Mouse (Mus musculus): Measurements from ENCODE around the gene Hoxc8. TPM values are rescaled to one million over a fixed set of nuclear protein-coding genes. Genes with fewer than 3 reads are reported as not detected.

Gene Hoxc8
- total and polyA plus RNA-seq, 3 experiments: 0.31 to 1.7 TPM; not detected in 1

- Histone ChIP-seq H3K4me3 (ENCODE audit: control insufficient read depth in 1 of 2, insufficient read depth in 1 of 2, low read depth in 2 of 2, low read length in 2 of 2) (no peak overlapping the region), H3K36me3 (ENCODE audit: control insufficient read depth in 1 of 2, insufficient read depth in 2 of 2, low read length in 2 of 2) (no peaks in the 10 kb centered on the region), H3K4me1 (ENCODE audit: control insufficient read depth in 1 of 2, insufficient read depth in 2 of 2, low read length in 2 of 2) (no peaks in the 10 kb centered on the region), H3K27ac (ENCODE audit: control insufficient read depth, low read depth, low read length) (no peak overlapping the region), H3K79me2 (ENCODE audit: control insufficient read depth, insufficient read depth, low read length, poor library complexity) (peaks cover 7% of the 10 kb centered on the region; the same call in 1 of the 2 replicates), H3K27me3 (ENCODE audit: control insufficient read depth in 1 of 2, insufficient read depth in 2 of 2, low read length in 2 of 2) (no peaks in the 10 kb centered on the region), H3K9me3 (replicated peaks; ENCODE audit: insufficient read depth, low read length) (no peaks in the 10 kb centered on the region), H3K9ac (ENCODE audit: control insufficient read depth, low read depth, low read length, poor library complexity, severe bottlenecking) (no peak overlapping the region)
- DNase-seq (ENCODE audit: low read depth, low spot score): no peak
- no peak for TF ChIP-seq USF1 (IDR thresholded peaks at IDR 0.05; ENCODE audit: low read depth, low read length)
- TF ChIP-seq SMC3 (IDR thresholded peaks at IDR 0.05; ENCODE audit: low read depth, low read length): no peak
- TF ChIP-seq MXI1 (IDR thresholded peaks at IDR 0.05; ENCODE audit: low read depth, low read length): no peak
- no peak for TF ChIP-seq POLR2A (IDR thresholded peaks at IDR 0.05; ENCODE audit: control insufficient read depth in 1 of 2, insufficient read depth in 1 of 2, low read depth in 1 of 2, low read length in 2 of 2, poor library complexity in 1 of 2)
- no peak for TF ChIP-seq ZMIZ1 (IDR thresholded peaks at IDR 0.05; ENCODE audit: low read depth, low read length)
- TF ChIP-seq KAT2A (conservative IDR thresholded peaks at IDR 0.05; ENCODE audit: low read depth, low read length): no peak
- TF ChIP-seq CHD2 (IDR thresholded peaks at IDR 0.05; ENCODE audit: low read length): no peak
- TF ChIP-seq ZC3H11A (IDR thresholded peaks at IDR 0.05; ENCODE audit: low read depth, low read length): no peak
- TF ChIP-seq NRF1 (IDR thresholded peaks at IDR 0.05; ENCODE audit: insufficient read depth, low read depth, low read length, poor library complexity, severe bottlenecking): no peak
- TF ChIP-seq BHLHE40 (IDR thresholded peaks at IDR 0.05; ENCODE audit: borderline replicate concordance, low read depth, low read length): no peak
- no peak for TF ChIP-seq ZKSCAN1 (IDR thresholded peaks at IDR 0.05; ENCODE audit: low read depth, low read length)
- no peak for TF ChIP-seq JUND (IDR thresholded peaks at IDR 0.05; ENCODE audit: low read depth, low read length)
- TF ChIP-seq POLR2AphosphoS2 (IDR thresholded peaks at IDR 0.05; ENCODE audit: low read length): no peak
- no peak for TF ChIP-seq MYB (IDR thresholded peaks at IDR 0.05; ENCODE audit: low read depth, low read length)
- no peak for TF ChIP-seq RCOR1 (IDR thresholded peaks at IDR 0.05; ENCODE audit: low read depth, low read length)
- no peak for TF ChIP-seq MAZ (IDR thresholded peaks at IDR 0.05; ENCODE audit: low read depth, low read length)
- no peak for TF ChIP-seq SIN3A (IDR thresholded peaks at IDR 0.05; ENCODE audit: low read length)
Measured at GRCm38 (mm10) chr15:103015406-103016166, 25.2 kb downstream of the Hoxc8 start.

- Histone ChIP-seq H3K27ac (ENCODE audit: control insufficient read depth, low read depth, low read length) (no peak within 1 kb of the TSS), H3K4me1 (ENCODE audit: control insufficient read depth in 1 of 2, insufficient read depth in 2 of 2, low read length in 2 of 2) (peaks cover 5 to 8% of the 10 kb centered on the region in 2 experiments), H3K9ac (ENCODE audit: control insufficient read depth, low read depth, low read length, poor library complexity, severe bottlenecking) (no peak within 1 kb of the TSS), H3K27me3 (ENCODE audit: control insufficient read depth in 1 of 2, insufficient read depth in 2 of 2, low read length in 2 of 2) (no peaks in the 10 kb centered on the region), H3K79me2 (ENCODE audit: control insufficient read depth, insufficient read depth, low read length, poor library complexity) (no peaks in the 10 kb centered on the region), H3K9me3 (replicated peaks; ENCODE audit: insufficient read depth, low read length) (no peaks in the 10 kb centered on the region), H3K36me3 (ENCODE audit: control insufficient read depth in 1 of 2, insufficient read depth in 2 of 2, low read length in 2 of 2) (peaks cover 0 to 11% of the 10 kb centered on the region in 2 experiments; a peak in 2 of 4 replicates), H3K4me3 (ENCODE audit: control insufficient read depth in 1 of 2, insufficient read depth in 1 of 2, low read depth in 2 of 2, low read length in 2 of 2) (no peak within 1 kb of the TSS)
- TF ChIP-seq CTCF (IDR thresholded peaks at IDR 0.05 in 2 of 3, conservative IDR thresholded peaks at IDR 0.05 in 1 of 3; ENCODE audit: control insufficient read depth in 1 of 3, insufficient read depth in 1 of 3, low read depth in 2 of 3, low read length in 3 of 3, poor library complexity in 1 of 3, severe bottlenecking in 1 of 3) (no peak), ZMIZ1 (IDR thresholded peaks at IDR 0.05; ENCODE audit: low read depth, low read length) (no peak), POLR2AphosphoS2 (IDR thresholded peaks at IDR 0.05; ENCODE audit: low read length) (no peak), ZKSCAN1 (IDR thresholded peaks at IDR 0.05; ENCODE audit: low read depth, low read length) (no peak), NELFE (IDR thresholded peaks at IDR 0.05; ENCODE audit: low read depth, low read length) (no peak), SIN3A (IDR thresholded peaks at IDR 0.05; ENCODE audit: low read length) (no peak), MYB (IDR thresholded peaks at IDR 0.05; ENCODE audit: low read depth, low read length) (no peak), ZC3H11A (IDR thresholded peaks at IDR 0.05; ENCODE audit: low read depth, low read length) (no peak), TBP (IDR thresholded peaks at IDR 0.05; ENCODE audit: low read depth, low read length) (no peak), KAT2A (conservative IDR thresholded peaks at IDR 0.05; ENCODE audit: low read depth, low read length) (no peak), HCFC1 (IDR thresholded peaks at IDR 0.05; ENCODE audit: low read depth, low read length) (no peak), SMC3 (IDR thresholded peaks at IDR 0.05; ENCODE audit: low read depth, low read length) (no peak), GATA1 (IDR thresholded peaks at IDR 0.05; ENCODE audit: low read depth, low read length) (no peak), TAL1 (IDR thresholded peaks at IDR 0.05; ENCODE audit: low read length) (no peak), CHD2 (IDR thresholded peaks at IDR 0.05; ENCODE audit: low read length) (no peak)
- no peak for DNase-seq (ENCODE audit: low read depth, low spot score)
Measured at GRCm38 (mm10) chr15:103018636-103019035, 28.2 kb downstream of the Hoxc8 start, which contains the start of gene Hoxc4. Gene Hoxc4 (plus strand): TSS chr15:103018934.
